Mouse (Mus musculus): ENCODE measurements at regions not wholly inside any gene's neighbourhood (a gene's known extent, or its start where the extent isn't known, plus 50 kb on each side); places are given as distances from the start of the nearest gene placed in this dataset.

DNA sequence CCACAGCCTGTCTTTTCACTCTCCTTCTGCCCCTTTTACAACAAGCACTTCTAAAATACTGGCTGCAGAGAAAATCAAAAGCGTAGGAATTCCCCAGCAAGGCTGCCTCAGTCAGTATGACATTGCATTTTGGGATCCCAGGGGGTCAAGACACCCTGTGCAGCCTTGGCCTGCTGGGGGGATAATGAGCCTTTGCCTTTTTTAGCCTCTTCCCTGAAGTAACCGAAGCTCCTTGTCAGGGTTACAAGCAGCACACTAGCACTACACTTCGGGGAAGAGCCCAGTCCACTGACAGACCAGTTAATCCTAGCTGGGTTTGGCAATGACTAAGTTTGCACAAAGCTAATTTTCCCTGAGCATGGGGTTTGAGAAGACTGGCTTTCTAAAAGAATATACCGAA lies 207.7 kb upstream of the 1700056E22Rik start:
- no peak for TF ChIP-seq POLR2A (IDR thresholded peaks at IDR 0.05; ENCODE audit: control insufficient read depth in 1 of 2, insufficient read depth in 1 of 2, low read depth in 1 of 2, low read length in 2 of 2, poor library complexity in 1 of 2)
- no peak for TF ChIP-seq ZMIZ1 (IDR thresholded peaks at IDR 0.05; ENCODE audit: low read depth, low read length)
- TF ChIP-seq EP300 (IDR thresholded peaks at IDR 0.05; ENCODE audit: low read depth in 1 of 2, low read length in 2 of 2) = no peak
- no peak for TF ChIP-seq ELF1 (IDR thresholded peaks at IDR 0.05; ENCODE audit: low read depth, low read length)

All from MEL (cell line).